Mouse (Mus musculus) ES-E14 (cell line): ENCODE data around the gene Nkain2.

Experiments used
- HCFC1 ChIP-seq: IDR thresholded peaks from 2 replicates; pipeline ENCODE4 v1.6.1; 2012; ENCODE audit warnings: low read length, inconsistent platforms, borderline replicate concordance; ENCODE audit not compliant: insufficient read depth
- MAFK ChIP-seq: IDR thresholded peaks from 2 replicates; pipeline ENCODE4 v1.6.1; 2014; ENCODE audit warnings: mild to moderate bottlenecking, low read depth, low read length, inconsistent platforms; ENCODE audit not compliant: insufficient read depth

DNA sequence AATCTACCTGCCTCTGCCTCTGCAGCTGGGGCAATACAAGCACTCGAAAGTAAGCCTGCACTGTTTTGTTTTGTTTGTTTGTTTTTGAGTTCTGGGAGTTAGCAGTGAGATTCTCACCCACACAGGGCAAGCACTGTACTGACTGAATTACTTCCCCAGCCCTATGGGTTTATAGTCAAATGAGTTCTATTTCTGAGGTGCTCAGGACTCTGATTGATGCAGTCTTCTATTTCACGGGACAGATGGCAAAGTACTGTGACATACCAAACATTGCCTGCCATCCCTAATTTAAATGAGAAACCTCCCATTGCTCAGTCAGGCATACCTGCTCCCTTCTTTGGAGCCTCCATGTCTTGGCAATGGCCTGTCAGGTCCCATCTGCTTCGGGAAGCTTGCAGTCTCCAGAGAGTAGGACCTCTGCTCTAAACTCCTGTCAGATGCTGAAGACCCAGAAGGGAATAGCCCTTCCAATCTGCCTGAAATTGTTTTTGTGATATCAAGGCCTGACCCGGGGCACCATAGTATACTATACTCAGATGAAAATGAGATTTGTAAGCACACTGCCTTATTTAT lies 1016.9 kb downstream of the Nkain2 start:
- TF ChIP-seq HCFC1 (no peak), MAFK (no peak)
